Mouse (Mus musculus): ENCODE results near the gene Alpl.

DNA sequence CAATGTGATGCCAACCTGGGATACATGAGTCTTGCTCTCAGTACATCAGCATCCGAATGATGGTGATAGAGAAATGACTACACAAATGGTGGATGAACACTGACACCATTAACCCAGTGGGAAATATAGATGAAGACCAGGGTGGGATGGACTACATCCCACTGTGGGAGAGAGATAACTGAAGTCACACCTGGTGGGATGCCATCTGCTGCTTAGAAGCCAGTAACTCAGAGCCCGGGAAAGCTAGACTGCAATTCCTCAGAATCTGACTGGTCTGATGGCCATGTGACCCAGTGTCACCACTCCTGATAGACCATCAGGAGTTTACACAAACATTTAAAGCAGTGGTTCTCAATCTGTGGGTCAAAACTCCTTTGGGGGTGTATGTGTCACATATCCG is 27.4 kb upstream of the Alpl start:
- TF ChIP-seq CTCF (IDR thresholded peaks at IDR 0.05; ENCODE audit: insufficient read depth, low read depth, low read length) (no peak), POLR2A (IDR thresholded peaks at IDR 0.05; ENCODE audit: insufficient read depth, low read depth, low read length) (no peak)
